In genomic region chr8:127675377-127675776, GRCm38 (mm10) we compare ENCODE assay signal across 20 mouse cellular contexts.
A peak's percentile ranks its signal among the peaks of the same experiment; 100 is the strongest.
DNase-seq lines count a peak whose midpoint lies in the region; ATAC-seq lines count a peak whose summit lies in the region.
"Had no signal": no experiment of that assay in that cellular context is flagged by ENCODE, and none has a peak within 500 bp of the region (broad histone marks: within the 10 kb centered on the region; RNA-seq: fewer than 3 reads in every experiment).

No protein-coding gene starts in this region.

- H3K4me1 ChIP-seq in embryonic facial prominence, embryonic 10.5 days, result peaks cover 9% of the 10 kb centered on the region
- H3K4me1 ChIP-seq: liver, embryonic 12.5 days had no signal

- no peak overlapping the region for H3K27ac ChIP-seq in embryonic facial prominence, embryonic 10.5 days (replicated peaks)
- H3K27ac ChIP-seq: embryonic facial prominence, embryonic 15.5 days; forebrain, embryonic 10.5 days; liver, embryonic 12.5 days; lung, embryonic 15.5 days had no signal

- no peaks in the 10 kb centered on the region for H3K27me3 ChIP-seq in embryonic facial prominence, embryonic 10.5 days (replicated peaks; ENCODE audit: low read depth, poor library complexity, severe bottlenecking)
- H3K27me3 ChIP-seq: CH12.LX; embryonic facial prominence, embryonic 15.5 days; liver, embryonic 12.5 days; lung, embryonic 15.5 days had no signal

- no peak overlapping the region for H3K4me3 ChIP-seq in embryonic facial prominence, embryonic 10.5 days
- H3K4me3 ChIP-seq: embryonic facial prominence, embryonic 15.5 days; forebrain, embryonic 10.5 days; liver, embryonic 12.5 days; lung, embryonic 15.5 days had no signal

- H3K9me3 ChIP-seq in embryonic facial prominence, embryonic 10.5 days, result no peaks in the 10 kb centered on the region
- H3K9me3 ChIP-seq: embryonic facial prominence, embryonic 15.5 days; forebrain, embryonic 10.5 days; liver, embryonic 12.5 days; lung, embryonic 15.5 days had no signal

- ATAC-seq in frontal cortex, adult (ENCODE audit: low TSS enrichment), result peak; percentile 94
- ATAC-seq: inflammation-experienced regulatory T-cells, adult 6 months; liver, embryonic 12.5 days had no signal

- DNase-seq in frontal cortex, postnatal 25 days (ENCODE audit: low spot score in 2 of 2), result no peak
- DNase-seq in brain, adult 2 months (ENCODE audit: low read depth, low spot score), result peak; percentile 80
- DNase-seq in frontal cortex, postnatal 36 days (ENCODE audit: low spot score in 2 of 2), result peak; percentile 19 to 48
- DNase-seq in right cerebral cortex, adult 2 months (ENCODE audit: low spot score in 2 of 2), result peak; percentile 16 to 39
- DNase-seq in urinary bladder, adult 18-20 months (ENCODE audit: low spot score in 2 of 2), result no peak
- no peak for DNase-seq in urinary bladder, postnatal 36 days (ENCODE audit: low spot score in 2 of 2)
- DNase-seq in embryonic facial prominence, embryonic 10.5 days (ENCODE audit: low spot score), result no peak
- DNase-seq: adrenal gland, adult 8-10 months; cerebellum, adult 9-10 months; gastrocnemius, postnatal 14 days; kidney, adult 8-10 months; kidney, postnatal 36 days; thymus, adult 18-20 months had no signal

- H3K36me3 ChIP-seq in embryonic facial prominence, embryonic 10.5 days (replicated peaks), result no peaks in the 10 kb centered on the region
- H3K36me3 ChIP-seq: embryonic facial prominence, embryonic 15.5 days; forebrain, embryonic 10.5 days; liver, embryonic 12.5 days; lung, embryonic 15.5 days had no signal

- WGBS in embryonic facial prominence, embryonic 10.5 days, result 83% methylated on average over 4 of the region's 4 CpGs

Comparison
In these comparisons a context has a peak if more than half of its experiments do, and no peak if none do; other contexts are left out.
1. DNase-seq: peak in brain, adult 2 months (single experiment), frontal cortex, postnatal 36 days (2 of 2) and right cerebral cortex, adult 2 months (2 of 2); none in frontal cortex, postnatal 25 days (0 of 2), urinary bladder, adult 18-20 months (0 of 2), urinary bladder, postnatal 36 days (0 of 2) and embryonic facial prominence, embryonic 10.5 days (single experiment).